Mouse (Mus musculus) heart, postnatal 25 days (tissue): Measurements from ENCODE around the gene Dap3. TPM values are rescaled to one million over a fixed set of nuclear protein-coding genes. Genes with fewer than 3 reads are reported as not detected.
A peak's percentile ranks its signal among the peaks of the same experiment; 100 is the strongest.
"Not testable (repeated sequence)": the region's sequence is repeated elsewhere in the genome, so short reads cannot be mapped to it uniquely, and the experiment has no call there.

Source experiments
- DNase-seq: peaks from one replicate; pipeline ENCODE4 v3.0.0; 2022; ENCODE audit warnings: low spot score
- intact Hi-C: fragments of 180-260 bp; cut with DNase I; formaldehyde crosslinking; loops from one replicate; pipeline ENCODE4 v1.15.1; 2025
- total RNA-seq, 2 experiments: library from RNA; stranded (reverse); gene quantifications; 2 replicates each; pipeline ENCODE4 v1.2.3; 2021

The Dap3 gene
- total RNA-seq = 100 to 1,000 TPM; 138 to 145 TPM

- intact Hi-C loops = no loop called here
- DNase-seq = peak; percentile 51
These were observed at the start of gene Dap3, which contains the start of gene Ash1l for GRCm38 (mm10) chr3:88950576-88951326. Dap3 (minus strand) TSS chr3:88951181. Ash1l (plus strand) TSS chr3:88950622.

- DNase-seq = no peak
- intact Hi-C loops = loop anchor here (5.0 kb wide), 1 partner anchor 50 kb away; no protein-coding TSS in a partner anchor
These were observed 41.8 kb upstream of the Dap3 start for GRCm38 (mm10) chr3:88992793-88993192.

- DNase-seq = peak; percentile 27
- intact Hi-C loops = no loop called here
These were observed 33.0 kb upstream of the Dap3 start for GRCm38 (mm10) chr3:88983921-88984381.

GRCm38 (mm10) chr3:88981206-88982010 is 30.4 kb upstream of the Dap3 start:
- intact Hi-C loops = no loop called here
- DNase-seq = no peak

- DNase-seq = no peak
- intact Hi-C loops = no loop called here
These were observed 24.0 kb upstream of the Dap3 start for GRCm38 (mm10) chr3:88975012-88975411.

- intact Hi-C loops = not testable (repeated sequence)
These were observed 12.2 kb upstream of the Dap3 start for GRCm38 (mm10) chr3:88963211-88963610.

GRCm38 (mm10) chr3:88953736-88954135 is 2.8 kb upstream of the Dap3 start:
- no peak for DNase-seq
- intact Hi-C loops = no loop called here

More at GRCm38 (mm10) chr3:88963211-88963610, 12.2 kb upstream of the Dap3 start:
- not testable (repeated sequence) for DNase-seq

GRCm38 (mm10) chr3:88953246-88953645 is 2.3 kb upstream of the Dap3 start:
- no peak for DNase-seq
- intact Hi-C loops = no loop called here

- intact Hi-C loops = no loop called here
- DNase-seq = no peak
These were observed 383 bp upstream of the Dap3 start for GRCm38 (mm10) chr3:88951327-88951800.

- DNase-seq = peak; percentile 84
- intact Hi-C loops = no loop called here
These were observed 1.0 kb downstream of the Dap3 start for GRCm38 (mm10) chr3:88949786-88950575.

- no peak for DNase-seq
- intact Hi-C loops = loop anchor here (5.0 kb wide), 1 partner anchor 48 kb away; no protein-coding TSS in a partner anchor
These were observed 6.9 kb downstream of the Dap3 start for GRCm38 (mm10) chr3:88944109-88944508.

- intact Hi-C loops = loop anchor here (5.0 kb wide), 1 partner anchor 50 kb away; no protein-coding TSS in a partner anchor
- DNase-seq = no peak
These were observed 8.6 kb downstream of the Dap3 start for GRCm38 (mm10) chr3:88942316-88942880.

- intact Hi-C loops = loop anchor here (2.0 to 5.0 kb wide), 2 partner anchors 53 to 89 kb away; no protein-coding TSS in a partner anchor
- no peak for DNase-seq
These were observed 11.2 kb downstream of the Dap3 start for GRCm38 (mm10) chr3:88939749-88940148.

- no peak for DNase-seq
- intact Hi-C loops = no loop called here
These were observed 11.9 kb downstream of the Dap3 start for GRCm38 (mm10) chr3:88939071-88939470.

GRCm38 (mm10) chr3:88929501-88929900 is 21.5 kb downstream of the Dap3 start:
- DNase-seq = no peak
- intact Hi-C loops = no loop called here

GRCm38 (mm10) chr3:88925651-88926050 is 25.3 kb downstream of the Dap3 start:
- intact Hi-C loops = no loop called here

GRCm38 (mm10) chr3:88923989-88924591 is 26.9 kb downstream of the Dap3 start:
- DNase-seq = no peak
- intact Hi-C loops = no loop called here

More at GRCm38 (mm10) chr3:88925651-88926050, 25.3 kb downstream of the Dap3 start:
- DNase-seq = no peak

GRCm38 (mm10) chr3:88921411-88921810 is 29.6 kb downstream of the Dap3 start:
- no peak for DNase-seq
- intact Hi-C loops = no loop called here

GRCm38 (mm10) chr3:88918981-88919380 is 32.0 kb downstream of the Dap3 start:
- intact Hi-C loops = no loop called here

More at GRCm38 (mm10) chr3:88918981-88919380, 32.0 kb downstream of the Dap3 start:
- no peak for DNase-seq
